Mouse (Mus musculus): Measurements from ENCODE around the gene Kbtbd3.

The Kbtbd3 gene

GRCm38 (mm10) chr9:4309351-4310085 lies at the start of gene Kbtbd3, which contains the start of gene Aasdhppt:
TSS of gene Kbtbd3 (plus strand) at chr9:4309833.
TSS of gene Aasdhppt (minus strand) at chr9:4309471.
- CTCF ChIA-PET: no interaction called here

GRCm38 (mm10) chr9:4259841-4260745 lies 49.5 kb upstream of the Kbtbd3 start:
- CTCF ChIA-PET: no interaction called here

DNA sequence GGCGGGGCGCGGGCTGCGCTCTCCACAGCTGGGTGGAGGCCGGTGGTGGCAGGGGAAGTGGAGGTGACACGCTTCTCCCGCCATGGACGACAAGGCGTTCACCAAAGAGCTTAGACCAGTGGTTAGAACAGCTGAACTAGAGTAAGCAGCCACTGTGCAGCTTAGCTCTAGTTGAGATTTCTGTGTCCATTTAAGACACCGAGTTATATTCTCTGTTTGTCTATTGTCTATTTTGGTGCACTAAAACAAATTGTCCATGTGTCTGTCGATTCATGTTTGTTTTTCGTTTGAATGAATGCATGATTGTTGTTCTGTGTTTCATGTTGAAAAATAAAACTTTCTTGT lies 48.9 kb upstream of the Kbtbd3 start:
- CTCF ChIA-PET: no interaction called here

GRCm38 (mm10) chr9:4266881-4267280 lies 42.8 kb upstream of the Kbtbd3 start:
- CTCF ChIA-PET: no interaction called here

DNA sequence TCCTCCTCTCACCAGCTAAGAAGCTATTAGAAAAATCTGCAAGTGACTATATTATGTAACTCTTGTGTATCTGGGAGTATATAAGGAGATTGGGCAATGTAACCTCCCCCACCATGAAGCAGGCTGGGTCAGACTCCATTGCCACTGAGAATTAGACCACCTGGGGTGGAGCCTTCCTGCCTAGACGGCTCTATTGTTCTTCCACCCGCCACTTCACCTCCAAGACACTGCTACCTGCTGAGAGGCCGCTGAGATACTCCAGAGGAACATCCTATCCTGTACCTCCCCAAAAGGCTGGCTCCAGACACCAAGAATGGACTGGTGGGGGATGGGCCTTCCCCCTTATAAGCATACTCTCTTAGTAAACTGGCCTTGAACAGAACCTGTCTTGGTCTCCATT lies 25.8 kb upstream of the Kbtbd3 start:
- CTCF ChIA-PET: no interaction called here

DNA sequence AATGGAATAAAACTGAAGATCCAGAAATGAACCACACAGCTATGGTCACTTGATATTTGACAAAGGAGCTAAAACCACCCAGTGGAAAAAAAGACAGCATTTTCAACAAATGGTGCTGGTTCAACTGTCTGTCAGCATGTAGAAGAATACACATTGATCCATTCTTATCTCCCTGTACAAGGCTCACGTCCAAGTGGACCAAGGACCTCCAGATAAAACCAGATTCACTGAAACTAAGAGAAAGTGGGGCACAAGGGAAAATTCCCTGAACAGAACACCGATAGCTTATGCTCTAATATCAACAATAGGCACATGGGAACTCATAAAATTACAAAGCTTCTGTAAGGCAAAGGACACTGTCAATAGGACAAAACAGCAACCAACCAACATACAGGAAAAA lies 9.2 kb upstream of the Kbtbd3 start:
- CTCF ChIA-PET: interaction anchor here (0.6 kb wide), 1 partner anchor 9 kb away, joined by 3 read pairs; no protein-coding TSS in a partner anchor

- CTCF ChIA-PET: interaction anchor here (0.7 kb wide), 1 partner anchor 13 kb away, joined by 3 read pairs; no protein-coding TSS in a partner anchor
Measured at GRCm38 (mm10) chr9:4304867-4305266, 4.8 kb upstream of the Kbtbd3 start.

DNA sequence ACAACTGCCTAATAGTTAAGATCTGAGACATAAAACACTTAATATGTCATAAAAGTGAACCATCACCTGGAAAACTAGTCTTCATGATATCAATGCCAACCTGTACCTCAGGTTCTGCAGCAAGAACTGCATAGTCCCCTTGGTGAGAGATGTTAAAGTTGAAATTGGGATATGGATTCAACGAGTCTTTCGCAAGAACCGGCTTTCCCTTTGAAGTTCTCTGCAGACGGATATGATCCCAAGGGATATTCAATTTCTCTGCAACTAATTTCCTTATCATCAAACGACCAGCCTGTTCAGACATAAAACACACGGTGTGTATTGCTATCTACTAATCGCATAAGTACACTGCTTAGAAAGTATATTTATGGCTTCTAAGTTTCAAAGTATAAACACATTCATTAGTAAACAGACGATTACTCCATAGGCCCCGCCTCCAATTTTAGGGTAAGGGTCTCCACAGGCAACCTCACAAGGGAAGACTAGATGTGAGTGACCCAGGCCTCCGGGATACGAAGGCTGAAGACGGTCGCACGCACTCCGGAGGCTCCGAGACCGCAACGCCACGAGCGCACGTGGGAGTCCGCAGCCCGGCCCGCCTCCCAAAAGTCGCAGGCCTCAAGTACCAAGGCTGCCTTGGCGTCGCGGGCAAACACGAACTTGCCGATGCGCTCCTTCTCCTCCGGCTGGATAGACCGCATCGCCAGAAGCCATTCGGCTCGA lies 844 bp upstream of the Kbtbd3 start:
- CTCF ChIA-PET: no interaction called here

GRCm38 (mm10) chr9:4310706-4311105 lies 1.1 kb downstream of the Kbtbd3 start:
- CTCF ChIA-PET: no interaction called here

GRCm38 (mm10) chr9:4311162-4311561 lies 1.5 kb downstream of the Kbtbd3 start:
- CTCF ChIA-PET: no interaction called here

- CTCF ChIA-PET: no interaction called here
Measured at GRCm38 (mm10) chr9:4313946-4314345, 4.3 kb downstream of the Kbtbd3 start.

DNA sequence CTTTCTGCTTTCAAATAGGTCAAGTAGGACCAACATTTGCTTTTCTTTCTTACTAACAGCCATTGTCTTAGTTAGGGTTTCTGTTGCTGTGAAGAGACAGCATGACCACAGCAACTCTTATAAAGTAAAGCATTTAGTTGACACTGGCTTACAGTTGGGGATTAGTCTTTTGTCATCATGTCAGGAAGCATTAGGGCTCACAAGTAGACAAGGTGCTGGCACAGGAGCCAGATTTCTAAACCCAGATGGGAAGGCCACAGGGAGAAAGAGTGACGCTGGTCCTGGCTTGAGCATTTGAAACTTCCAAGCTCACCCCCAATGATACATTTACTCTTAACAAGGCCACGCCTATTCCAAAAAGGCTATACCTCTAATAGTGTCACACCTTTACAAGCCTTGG lies 6.1 kb downstream of the Kbtbd3 start:
- CTCF ChIA-PET: no interaction called here

- CTCF ChIA-PET: no interaction called here
Measured at GRCm38 (mm10) chr9:4318939-4319721, 9.5 kb downstream of the Kbtbd3 start.

- CTCF ChIA-PET: no interaction called here
Measured at GRCm38 (mm10) chr9:4353163-4353562, 43.5 kb downstream of the Kbtbd3 start.

- CTCF ChIA-PET: no interaction called here
Measured at GRCm38 (mm10) chr9:4375828-4376639, 66.4 kb downstream of the Kbtbd3 start, which contains the start of gene Msantd4. TSS of gene Msantd4 (plus strand) at chr9:4376562.

GRCm38 (mm10) chr9:4376640-4377120 lies 67.0 kb downstream of the Kbtbd3 start:
- CTCF ChIA-PET: no interaction called here
